Mouse (Mus musculus) MEL (cell line): ENCODE measurements around the gene Klrb1f. TPM values are rescaled to one million over a fixed set of nuclear protein-coding genes. Genes with fewer than 3 reads are reported as not detected.
"Not testable (repeated sequence)": the region's sequence is repeated elsewhere in the genome, so short reads cannot be mapped to it uniquely, and the experiment has no call there.

Source experiments
- DNase-seq: peaks from one replicate; pipeline ENCODE4 v3.0.0; 2011; ENCODE audit warnings: low read depth, low spot score
- H3K27ac ChIP-seq: 2 replicates; pipeline ENCODE4 v1.5.1; 2012; ENCODE audit warnings: low read depth, mild to moderate bottlenecking, control low read depth, low read length, moderate library complexity; ENCODE audit not compliant: control insufficient read depth
- H3K27me3 ChIP-seq, 2 experiments: fragments of 150-350 bp in 1 of 2; sonication (generic) in 1 of 2; 2 replicates each; pipeline ENCODE4 v1.6.1; 2012; ENCODE audit warnings: low read length in 2 of 2, mild to moderate bottlenecking in 2 of 2, improper control_type of control experiment in 1 of 2, moderate library complexity in 1 of 2; ENCODE audit not compliant: insufficient read depth in 2 of 2, control insufficient read depth in 1 of 2
- H3K36me3 ChIP-seq, 2 experiments: 2 replicates each; pipeline ENCODE4 v1.6.1; 2012 to 2014; ENCODE audit warnings: low read length in 2 of 2, improper control_type of control experiment in 1 of 2, inconsistent platforms in 1 of 2, mild to moderate bottlenecking in 1 of 2; ENCODE audit not compliant: insufficient read depth in 2 of 2, control insufficient read depth in 1 of 2
- H3K4me1 ChIP-seq, 2 experiments: fragments of 150-350 bp in 1 of 2; sonication (generic) in 1 of 2; 2 replicates each; pipeline ENCODE4 v1.6.1; 2012; ENCODE audit warnings: low read length in 2 of 2, improper control_type of control experiment in 1 of 2, mild to moderate bottlenecking in 1 of 2; ENCODE audit not compliant: insufficient read depth in 2 of 2, control insufficient read depth in 1 of 2
- H3K4me3 ChIP-seq, 2 experiments: fragments of 150-350 bp in 1 of 2; sonication (generic) in 1 of 2; 2 replicates each; pipeline ENCODE4 v1.5.1; 2012; ENCODE audit warnings: low read depth in 2 of 2, low read length in 2 of 2, mild to moderate bottlenecking in 2 of 2, moderate library complexity in 2 of 2, control low read depth in 1 of 2, improper control_type of control experiment in 1 of 2; ENCODE audit not compliant: control insufficient read depth in 1 of 2, insufficient read depth in 1 of 2
- H3K79me2 ChIP-seq: 2 replicates; pipeline ENCODE4 v1.6.1; 2012; ENCODE audit warnings: mild to moderate bottlenecking, low read length, moderate library complexity; ENCODE audit not compliant: control insufficient read depth, poor library complexity, insufficient read depth
- H3K9ac ChIP-seq: 2 replicates; pipeline ENCODE4 v1.6.1; 2012; ENCODE audit warnings: low read depth, mild to moderate bottlenecking, control low read depth, low read length, moderate library complexity; ENCODE audit not compliant: control insufficient read depth, poor library complexity, severe bottlenecking
- H3K9me3 ChIP-seq: fragments of 150-350 bp; sonication (generic); replicated peaks from 2 replicates; pipeline ENCODE4 v1.6.1; 2012; ENCODE audit warnings: mild to moderate bottlenecking, low read length, improper control_type of control experiment, moderate library complexity; ENCODE audit not compliant: insufficient read depth
- ELF1 ChIP-seq: IDR thresholded peaks from 2 replicates; pipeline ENCODE4 v1.6.1; 2014; ENCODE audit warnings: low read depth, mild to moderate bottlenecking, inconsistent platforms, low read length, improper control_type of control experiment, moderate library complexity
- EP300 ChIP-seq, 2 experiments: IDR thresholded peaks; 2 replicates each; pipeline ENCODE4 v1.6.1; 2011; ENCODE audit warnings: improper control_type of control experiment in 2 of 2, low read length in 2 of 2, low read depth in 1 of 2, mild to moderate bottlenecking in 1 of 2
- GATA1 ChIP-seq: IDR thresholded peaks from 2 replicates; pipeline ENCODE4 v1.6.1; 2011; ENCODE audit warnings: low read depth, low read length, improper control_type of control experiment
- KAT2A ChIP-seq: conservative IDR thresholded peaks from 2 replicates; pipeline ENCODE4 v1.6.1; 2012; ENCODE audit warnings: low read depth, low read length, improper control_type of control experiment, inconsistent platforms
- MAZ ChIP-seq: IDR thresholded peaks from 2 replicates; pipeline ENCODE4 v1.6.1; 2012; ENCODE audit warnings: low read depth, mild to moderate bottlenecking, inconsistent platforms, low read length, improper control_type of control experiment
- MEF2A ChIP-seq: IDR thresholded peaks from 2 replicates; pipeline ENCODE4 v1.6.1; 2014; ENCODE audit warnings: low read depth, mild to moderate bottlenecking, inconsistent platforms, low read length, improper control_type of control experiment; ENCODE audit not compliant: poor library complexity, insufficient replicate concordance, severe bottlenecking; ENCODE audit errors: extremely low read depth
- MXI1 ChIP-seq: IDR thresholded peaks from 2 replicates; pipeline ENCODE4 v1.6.1; 2011; ENCODE audit warnings: mild to moderate bottlenecking, low read depth, low read length, improper control_type of control experiment
- NELFE ChIP-seq: IDR thresholded peaks from 2 replicates; pipeline ENCODE4 v1.6.1; 2011; ENCODE audit warnings: low read depth, low read length, improper control_type of control experiment
- RAD21 ChIP-seq: IDR thresholded peaks from 2 replicates; pipeline ENCODE4 v1.6.1; 2011; ENCODE audit warnings: mild to moderate bottlenecking, low read depth, low read length, improper control_type of control experiment
- TCF12 ChIP-seq: IDR thresholded peaks from 2 replicates; pipeline ENCODE4 v1.6.1; 2014; ENCODE audit warnings: low read depth, mild to moderate bottlenecking, inconsistent platforms, low read length, improper control_type of control experiment, moderate library complexity
- UBTF ChIP-seq: IDR thresholded peaks from 2 replicates; pipeline ENCODE4 v1.6.1; 2012; ENCODE audit warnings: low read depth, mild to moderate bottlenecking, inconsistent platforms, low read length, improper control_type of control experiment, moderate library complexity, borderline replicate concordance; ENCODE audit not compliant: insufficient read depth
- USF2 ChIP-seq, 2 experiments: IDR thresholded peaks; 2 replicates each; pipeline ENCODE4 v1.6.1; 2011 to 2012; ENCODE audit warnings: improper control_type of control experiment in 2 of 2, low read length in 2 of 2, borderline replicate concordance in 1 of 2, inconsistent platforms in 1 of 2, low read depth in 1 of 2, mild to moderate bottlenecking in 1 of 2; ENCODE audit not compliant: insufficient read depth in 1 of 2
- ZC3H11A ChIP-seq: IDR thresholded peaks from 2 replicates; pipeline ENCODE4 v1.6.1; 2012; ENCODE audit warnings: low read depth, mild to moderate bottlenecking, inconsistent platforms, low read length, improper control_type of control experiment
- ZNF384 ChIP-seq: IDR thresholded peaks from 2 replicates; pipeline ENCODE4 v1.6.1; 2012; ENCODE audit warnings: low read depth, mild to moderate bottlenecking, inconsistent platforms, low read length, improper control_type of control experiment
- polyA plus RNA-seq, 2 experiments: library from polyadenylated mRNA; stranded (reverse) in 1 of 2; unstranded in 1 of 2; fragments of >175 nt in 1 of 2; fragments of >200 nt in 1 of 2; gene quantifications; 2 replicates each; pipeline versions ENCODE4 v1.2.1 to v1.2.4; 2012; ENCODE audit warnings: low replicate concordance in 2 of 2, low read depth in 1 of 2; ENCODE audit not compliant: insufficient read length in 2 of 2, insufficient read depth in 1 of 2, missing spikeins in 1 of 2
- total RNA-seq: library from RNA; depleted of rRNA; stranded (reverse); fragments of 300-350 nt; gene quantifications from 2 replicates; pipeline ENCODE4 v1.2.3, GENCODE M21; 2012

The Klrb1f gene
- total and polyA plus RNA-seq, 3 experiments: 0.27 to 0.52 TPM; not detected in 1

DNA sequence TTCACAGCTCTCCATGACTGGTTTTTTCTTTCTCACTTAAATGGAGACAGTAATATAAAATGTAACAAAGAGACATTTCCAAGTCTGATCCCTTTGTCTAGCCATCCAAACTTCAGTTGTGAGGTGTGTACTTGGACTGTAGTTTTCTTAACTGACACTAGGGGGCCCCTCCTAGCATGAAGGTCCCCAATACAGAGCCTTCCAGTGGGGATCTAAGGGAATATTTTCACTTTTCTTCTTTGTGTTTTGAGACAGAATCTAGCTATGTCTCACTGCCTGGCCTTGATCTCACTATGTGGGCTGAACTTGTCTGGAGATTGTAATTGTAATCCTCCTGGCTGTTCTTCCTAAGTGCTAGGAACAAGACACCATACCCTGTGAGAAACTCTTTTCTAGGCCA, 49.5 kb downstream of the Klrb1f start (continued):
- TF ChIP-seq NELFE (no peak), RAD21 (peak; percentile 60), EP300 (IDR thresholded peaks at IDR 0.05; ENCODE audit: low read depth in 1 of 2, low read length in 2 of 2) (no peak), KAT2A (no peak), MEF2A (no peak), MAZ (no peak)

DNA sequence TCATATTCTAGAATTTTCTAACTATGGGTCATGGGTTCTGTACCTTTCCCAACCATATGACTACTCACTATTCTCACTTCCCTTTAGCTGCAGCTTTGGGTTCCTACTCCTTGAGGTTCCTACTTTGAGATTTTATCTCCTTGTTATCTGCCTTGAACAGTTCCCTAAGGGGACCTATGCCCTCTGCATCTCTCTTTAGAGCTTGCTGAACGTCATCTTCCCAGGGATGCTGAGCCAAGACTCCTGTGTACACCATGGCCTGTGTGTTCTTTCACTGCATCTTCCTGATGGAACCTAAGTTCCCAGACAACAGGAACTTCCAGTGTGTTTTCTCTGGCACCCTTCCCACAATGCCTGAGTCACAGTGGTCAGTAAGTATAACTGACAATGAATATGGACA, 52.2 kb downstream of the Klrb1f start:
- DNase-seq: peak; percentile 16
- no peaks in the 10 kb centered on the region for H3K27me3 ChIP-seq

DNA sequence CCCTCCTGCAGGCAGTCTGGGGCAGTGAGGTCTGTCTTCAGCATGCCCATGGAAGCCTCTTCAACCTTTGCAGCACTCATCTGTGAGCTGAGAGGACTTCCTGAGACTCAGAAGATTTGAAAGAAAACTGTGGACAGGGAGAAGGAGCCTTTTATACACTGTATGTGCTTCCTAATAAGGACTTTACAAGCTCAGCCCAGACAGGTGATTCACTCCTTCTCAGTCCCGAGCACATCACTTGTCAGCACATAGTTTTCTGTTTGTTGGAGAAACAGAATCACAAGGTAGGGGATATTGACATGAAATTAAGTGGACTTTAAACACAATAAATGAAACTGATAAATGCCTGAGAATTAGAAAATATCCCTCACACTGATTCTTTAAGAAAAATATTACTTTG, 55.1 kb downstream of the Klrb1f start, which contains the start of gene Clec2e:
Gene Clec2e, minus strand, starts transcription at position 120 of the 400 bp plus-strand sequence.
- not testable (repeated sequence) for H3K4me1 ChIP-seq, H3K9ac ChIP-seq, H3K36me3 ChIP-seq, H3K4me3 ChIP-seq, H3K79me2 ChIP-seq, H3K9me3 ChIP-seq, H3K27me3 ChIP-seq, DNase-seq, H3K27ac ChIP-seq

More for the DNA sequence above, 52.2 kb downstream of the Klrb1f start:
- Histone ChIP-seq H3K4me1 (peaks cover 0 to 2% of the 10 kb centered on the region in 2 experiments; a peak in 1 of 4 replicates), H3K4me3 (no peak overlapping the region), H3K27ac (no peak overlapping the region), H3K9me3 (no peaks in the 10 kb centered on the region), H3K79me2 (no peaks in the 10 kb centered on the region), H3K9ac (no peak overlapping the region), H3K36me3 (no peaks in the 10 kb centered on the region; a peak in 2 of 4 replicates)
- TF ChIP-seq GATA1 (peak; percentile 63), EP300 (IDR thresholded peaks at IDR 0.05; ENCODE audit: low read depth in 1 of 2, low read length in 2 of 2) (peak in 1 of 2 experiments; percentile 27; a peak in 1 of 4 replicates), USF2 (IDR thresholded peaks at IDR 0.05; ENCODE audit: borderline replicate concordance in 1 of 2, insufficient read depth in 1 of 2, low read depth in 1 of 2, low read length in 2 of 2) (no peak), TCF12 (peak; percentile 41; the same call in 1 of the 2 replicates)

- Histone ChIP-seq H3K9ac (no peak overlapping the region), H3K9me3 (no peaks in the 10 kb centered on the region), H3K27ac (no peak overlapping the region), H3K36me3 (no peaks in the 10 kb centered on the region; a peak in 2 of 4 replicates), H3K4me3 (no peak overlapping the region), H3K79me2 (no peaks in the 10 kb centered on the region), H3K4me1 (peaks cover 0 to 2% of the 10 kb centered on the region in 2 experiments; a peak in 1 of 4 replicates), H3K27me3 (no peaks in the 10 kb centered on the region)
- TF ChIP-seq UBTF (no peak), ELF1 (no peak), MAZ (no peak), ZC3H11A (no peak), MXI1 (no peak), ZNF384 (no peak)
- no peak for DNase-seq
Observed at GRCm38 (mm10) chr6:129101604-129102003, 55.9 kb downstream of the Klrb1f start.
